Mouse (Mus musculus) c-Kit-positive CD71-positive TER-119-positive erythroid progenitor cells, embryonic 14.5 days (primary cell): Measurements from ENCODE around the gene Cpeb2.

Source experiments
- DNase-seq: peaks from one replicate; pipeline ENCODE4 v3.0.0-alpha.2; 2013; ENCODE audit warnings: low spot score

Cpeb2 gene

DNA sequence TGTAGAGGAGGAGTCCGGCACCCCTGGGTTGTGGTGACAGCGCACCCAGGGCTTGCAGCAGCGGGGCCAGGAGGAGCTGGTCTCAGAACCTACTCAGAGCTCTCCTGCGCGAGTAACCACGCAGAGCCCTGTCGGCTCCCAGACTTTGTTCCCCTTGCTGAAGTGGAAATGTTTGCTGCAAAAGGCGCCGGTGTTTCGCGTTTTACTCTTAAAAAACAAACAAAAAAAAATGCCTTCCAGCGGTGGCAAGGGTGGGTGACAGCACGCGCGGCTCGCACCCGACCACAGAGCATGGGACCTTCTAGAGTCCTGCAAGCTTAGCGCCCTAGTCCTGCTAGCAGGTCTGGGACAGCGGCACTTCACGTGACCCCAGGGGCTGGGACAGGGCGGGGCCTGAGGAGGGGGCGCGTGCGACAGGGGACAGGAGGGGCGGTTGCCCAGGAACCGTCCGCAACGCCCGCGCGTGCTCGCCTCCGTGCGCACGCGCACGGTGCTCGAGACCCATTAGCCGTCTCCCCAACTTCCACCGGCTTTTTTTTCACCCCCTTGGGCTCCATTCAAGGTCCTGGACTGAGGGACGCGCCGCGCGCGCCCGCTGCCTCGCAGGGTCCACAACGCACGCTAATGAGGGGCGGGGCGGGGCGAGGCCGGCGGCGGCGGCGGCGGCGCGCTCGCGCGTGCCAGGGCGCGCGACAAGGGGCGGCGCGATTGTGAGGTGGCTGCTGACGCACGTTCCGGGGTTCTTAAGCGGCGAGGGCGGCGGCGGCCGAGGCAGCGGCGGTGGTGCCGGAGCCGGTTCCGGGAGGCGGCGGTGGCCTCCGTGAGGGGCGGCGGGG, at the start of gene Cpeb2:
Gene Cpeb2, plus strand, starts transcription at position 691 of the 836 bp plus-strand sequence.
- DNase-seq: peak; percentile 56

DNA sequence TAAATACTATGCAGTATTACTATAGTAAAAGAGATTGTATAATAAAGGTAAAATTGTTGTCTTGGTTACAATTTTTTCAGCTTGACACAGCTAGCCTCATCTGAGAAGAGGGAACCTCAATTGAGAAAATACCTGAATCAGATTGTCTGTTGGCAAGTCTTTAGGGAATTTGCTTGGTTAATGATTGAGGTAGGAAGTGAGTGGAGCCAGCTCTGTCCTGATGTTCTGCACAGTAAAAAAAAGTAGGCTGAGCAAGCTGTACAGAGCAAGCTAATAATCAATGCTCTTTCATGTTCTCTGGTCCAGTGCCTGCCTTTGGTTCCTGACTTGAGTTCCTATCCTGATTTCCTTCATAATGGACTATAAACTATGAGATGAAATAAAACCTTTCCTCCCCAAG, 49.4 kb upstream of the Cpeb2 start:
- DNase-seq: no peak

DNA sequence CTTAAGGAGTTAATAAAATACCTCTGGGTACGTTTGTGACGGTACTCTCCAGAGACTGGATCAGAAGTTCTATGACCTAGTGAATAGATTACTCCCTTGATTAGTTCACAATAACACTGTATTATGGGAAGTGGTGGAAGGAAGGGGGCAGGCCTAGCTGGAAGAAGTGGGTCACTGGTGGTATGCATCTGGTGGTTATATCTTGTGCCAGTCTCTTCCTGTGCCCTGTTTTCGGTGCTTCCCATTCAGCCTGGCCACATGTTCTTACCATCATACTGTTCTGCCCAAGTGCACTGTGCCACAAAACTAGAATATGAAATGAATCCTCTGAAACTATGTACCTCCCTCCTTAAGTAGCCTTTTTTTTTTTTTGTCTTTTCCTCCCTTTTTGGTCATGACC, 48.1 kb upstream of the Cpeb2 start:
- DNase-seq: no peak

DNA sequence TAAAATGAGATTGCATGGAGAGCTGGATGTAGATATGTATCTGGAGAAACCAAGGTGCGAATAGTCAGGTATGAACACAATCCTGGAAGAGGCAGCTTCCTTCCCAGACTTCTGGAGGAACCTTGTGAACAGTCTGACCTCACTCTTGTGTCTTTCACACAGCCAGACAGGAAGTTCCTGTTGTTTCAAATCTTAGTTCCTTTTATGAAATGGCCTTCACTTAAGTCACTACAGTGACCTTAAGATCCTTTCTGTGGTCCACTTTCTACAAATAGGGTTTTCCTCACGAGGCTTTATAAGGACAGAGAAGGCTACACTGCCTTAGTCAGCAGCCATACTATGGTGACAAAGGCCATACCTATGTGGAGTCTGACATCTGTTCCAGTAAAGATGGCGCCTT, 47.5 kb upstream of the Cpeb2 start:
- no peak for DNase-seq

GRCm38 (mm10) chr5:43200686-43201085, 32.3 kb upstream of the Cpeb2 start:
- DNase-seq: no peak

- DNase-seq: no peak
Measured at GRCm38 (mm10) chr5:43206495-43207053, 26.4 kb upstream of the Cpeb2 start.

GRCm38 (mm10) chr5:43217468-43217867, 15.5 kb upstream of the Cpeb2 start:
- no peak for DNase-seq

- no peak for DNase-seq
Measured at GRCm38 (mm10) chr5:43217987-43218846, 14.8 kb upstream of the Cpeb2 start.

DNA sequence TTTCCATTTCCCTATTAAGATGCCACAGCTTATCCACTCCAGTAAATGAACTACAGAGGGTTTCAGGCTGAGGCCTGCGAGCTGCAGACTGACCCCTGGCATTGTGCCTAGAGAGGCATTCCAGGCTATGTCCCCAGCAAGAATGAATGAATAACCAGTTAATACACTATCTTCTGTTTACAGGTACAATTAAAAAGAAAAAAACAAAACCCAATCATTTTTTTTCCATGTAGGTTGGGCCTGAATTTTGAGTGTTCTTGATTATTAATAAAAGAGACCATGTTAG, 14.2 kb upstream of the Cpeb2 start:
- no peak for DNase-seq

DNA sequence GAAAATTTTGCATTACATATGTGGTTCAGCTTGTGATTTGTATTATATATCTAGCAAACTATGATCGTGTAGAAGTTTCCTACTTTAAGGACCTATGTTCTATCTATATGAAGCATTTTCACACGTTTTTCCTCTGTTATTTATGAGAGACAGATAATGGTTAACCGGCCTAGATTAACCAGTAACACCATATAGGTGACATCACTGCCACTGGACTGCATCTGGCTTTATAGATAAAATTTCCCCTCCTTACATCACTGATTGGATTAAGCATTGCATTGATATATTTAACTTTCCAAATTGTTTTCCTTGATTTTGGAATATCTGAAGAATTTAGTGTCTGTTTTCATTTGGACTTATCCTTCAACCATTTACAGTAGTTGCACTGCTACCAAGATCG, 9.6 kb upstream of the Cpeb2 start:
- no peak for DNase-seq

- DNase-seq: no peak
Measured at GRCm38 (mm10) chr5:43224245-43224644, 8.7 kb upstream of the Cpeb2 start.

DNA sequence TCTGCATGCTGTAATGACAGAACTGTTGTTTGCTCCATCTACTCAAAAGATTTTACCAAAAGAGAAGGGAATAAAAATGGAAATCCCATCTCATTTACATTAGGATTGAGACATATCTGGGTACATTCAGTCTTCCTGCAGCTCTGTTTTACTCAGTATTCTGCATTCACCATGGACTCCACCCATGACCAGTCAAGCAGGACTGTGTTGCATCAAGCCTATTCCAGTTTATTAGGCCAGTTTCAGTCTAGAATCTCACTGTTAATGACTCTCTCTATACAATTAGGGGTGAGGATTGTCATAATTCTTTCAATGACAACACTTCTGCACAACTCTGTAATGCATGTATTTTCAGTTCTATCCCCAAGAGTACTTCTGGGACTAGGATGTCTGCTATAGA, 6.8 kb upstream of the Cpeb2 start:
- no peak for DNase-seq

- DNase-seq: no peak
Measured at GRCm38 (mm10) chr5:43227607-43228006, 5.4 kb upstream of the Cpeb2 start.

GRCm38 (mm10) chr5:43231061-43231460, 1.9 kb upstream of the Cpeb2 start:
- no peak for DNase-seq

- no peak for DNase-seq
Measured at GRCm38 (mm10) chr5:43232149-43232479, 856 bp upstream of the Cpeb2 start.

DNA sequence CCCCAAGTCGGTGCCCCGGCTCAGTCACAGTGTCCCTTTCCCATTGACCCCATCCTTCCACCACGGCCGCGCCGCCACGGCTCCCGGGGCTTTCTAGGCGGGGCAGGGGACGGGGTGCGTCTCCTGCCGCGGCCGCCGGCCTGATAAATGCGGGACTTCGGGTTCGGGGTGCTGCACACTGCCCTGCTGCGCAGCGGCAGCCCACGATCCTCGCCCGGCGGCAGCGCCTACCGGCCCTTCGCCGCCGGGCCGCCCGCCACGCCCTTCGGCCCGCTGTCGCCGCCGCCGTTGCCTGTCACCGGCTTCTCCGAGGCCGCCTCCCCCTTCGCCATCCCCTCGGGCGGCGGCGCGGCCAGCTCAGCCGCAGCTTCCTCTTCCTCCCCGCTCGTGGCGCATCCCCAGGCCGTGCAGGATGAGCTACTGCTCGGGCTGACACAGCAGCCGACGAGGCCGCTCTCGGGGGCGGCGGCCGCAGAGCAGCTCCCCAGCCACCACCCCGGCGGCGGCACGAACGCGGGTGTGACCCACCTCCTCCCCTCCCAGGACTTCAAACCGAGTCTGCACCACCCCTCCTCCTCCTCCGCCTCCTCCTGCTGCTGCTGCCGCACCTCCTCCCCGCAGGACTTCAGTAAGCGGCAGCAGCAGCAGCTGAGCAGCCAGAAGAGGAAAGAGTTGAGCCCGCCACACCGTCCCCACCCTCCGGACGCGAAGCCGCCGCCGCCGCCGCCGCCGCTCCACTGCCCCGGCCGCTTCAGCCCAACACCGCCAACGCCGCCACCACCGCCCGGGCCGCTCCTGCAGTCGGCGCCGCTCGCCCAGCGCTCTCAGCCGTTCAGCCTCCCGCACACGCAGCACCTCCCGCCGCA, 579 bp downstream of the Cpeb2 start:
- DNase-seq: no peak

GRCm38 (mm10) chr5:43234321-43235185, 1.6 kb downstream of the Cpeb2 start:
- DNase-seq: no peak

DNA sequence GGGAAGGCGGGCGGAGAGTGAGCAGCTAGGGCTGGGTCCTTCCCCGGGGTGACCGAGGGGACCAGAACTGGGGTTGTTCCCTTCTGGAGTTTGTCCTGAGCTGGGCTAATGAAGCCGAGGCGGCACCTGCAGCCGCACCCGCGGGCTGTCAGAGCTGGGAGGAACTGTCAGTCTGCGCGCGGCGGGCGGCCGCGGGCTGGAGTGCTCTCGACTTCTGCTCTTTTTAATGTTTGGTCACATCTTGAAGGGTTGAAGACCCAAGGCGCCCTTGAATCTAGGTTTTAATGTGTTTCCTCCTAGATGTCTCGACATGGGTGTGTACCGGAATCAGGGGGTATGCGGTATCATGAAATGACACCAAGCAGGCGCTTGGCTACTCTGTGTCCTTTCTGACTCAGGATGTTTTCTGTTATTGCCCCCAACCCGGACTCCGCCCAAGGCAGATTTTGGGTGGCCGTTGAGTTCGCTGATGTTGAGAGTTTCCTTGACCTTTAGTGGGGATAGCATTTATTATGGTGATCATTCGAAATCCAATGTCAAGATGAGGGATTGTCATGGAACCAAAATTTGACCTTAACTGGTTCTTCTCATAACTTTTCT, 2.3 kb downstream of the Cpeb2 start:
- no peak for DNase-seq

DNA sequence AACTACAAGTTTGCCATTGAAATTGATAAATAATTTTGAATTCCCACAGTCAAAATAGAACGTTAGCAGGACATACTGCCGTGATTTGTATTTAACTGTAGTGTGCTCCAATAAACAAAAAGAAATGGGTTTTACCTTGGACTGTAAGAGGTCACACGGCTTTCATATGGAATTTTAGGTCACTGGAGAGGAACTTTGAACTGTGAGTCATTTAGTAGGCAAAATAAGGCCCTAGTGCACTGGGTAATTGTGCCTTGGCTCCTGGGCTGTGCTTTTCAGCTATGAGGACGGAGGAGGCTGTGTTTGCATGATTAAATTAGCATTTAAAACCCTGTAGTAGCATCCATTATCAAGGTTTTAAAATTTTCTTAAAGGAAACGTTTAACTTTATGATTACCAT, 3.0 kb downstream of the Cpeb2 start:
- DNase-seq: no peak

- no peak for DNase-seq
Measured at GRCm38 (mm10) chr5:43236476-43236875, 3.5 kb downstream of the Cpeb2 start.

GRCm38 (mm10) chr5:43237238-43237637, 4.3 kb downstream of the Cpeb2 start:
- DNase-seq: no peak
